Mouse (Mus musculus) lung, embryonic 14.5 days (tissue): Measurements from ENCODE around the gene Grin3b. TPM values are rescaled to one million over a fixed set of nuclear protein-coding genes. Genes with fewer than 3 reads are reported as not detected.

ENCODE experiments used
- ATAC-seq: fragments of 200-750 bp; cut with Nextera tagmentation; 2 replicates; pipeline ENCODE4 v1.8.0; 2017; ENCODE audit warnings: mild to moderate bottlenecking, moderate TSS enrichment, moderate library complexity; ENCODE audit not compliant: insufficient read depth
- DNase-seq: peaks from one replicate; pipeline ENCODE4 v3.0.0-alpha.2; 2015
- H3K27ac ChIP-seq: fragments of 300-500 bp; sonication (generic); 2 replicates; pipeline ENCODE4 v1.5.1; 2014; ENCODE audit warnings: low read depth, mild to moderate bottlenecking, moderate library complexity
- H3K27me3 ChIP-seq: fragments of 300-500 bp; sonication (generic); 2 replicates; pipeline ENCODE4 v1.6.1; 2014; ENCODE audit warnings: low read length, control low read depth; ENCODE audit not compliant: insufficient read depth
- H3K36me3 ChIP-seq: fragments of 300-500 bp; sonication (generic); 2 replicates; pipeline ENCODE4 v1.6.1; 2014; ENCODE audit warnings: control low read depth; ENCODE audit not compliant: insufficient read depth
- H3K4me1 ChIP-seq: fragments of 300-500 bp; sonication (generic); 2 replicates; pipeline ENCODE4 v1.6.1; 2014; ENCODE audit warnings: antibody characterized with exemption, control low read depth; ENCODE audit not compliant: insufficient read depth
- H3K4me2 ChIP-seq: fragments of 300-500 bp; sonication (generic); 2 replicates; pipeline ENCODE4 v1.6.1; 2014; ENCODE audit warnings: mild to moderate bottlenecking
- H3K4me3 ChIP-seq: fragments of 300-500 bp; sonication (generic); 2 replicates; pipeline ENCODE4 v1.5.1; 2014; ENCODE audit warnings: low read depth, low read length
- H3K9ac ChIP-seq: fragments of 300-500 bp; sonication (generic); 2 replicates; pipeline ENCODE4 v1.6.1; 2014
- H3K9me3 ChIP-seq: fragments of 300-500 bp; sonication (generic); 2 replicates; pipeline ENCODE4 v1.6.1; 2016; ENCODE audit warnings: low read depth, low read length, control low read depth
- CTCF ChIP-seq: IDR thresholded peaks from 2 replicates; pipeline ENCODE4 v1.5.1; 2016; ENCODE audit warnings: antibody characterized with exemption, low read depth
- WGBS: fragments of 180-500 bp; shearing (Covaris S2); extraction: QIAGEN DNeasy Blood & Tissue Kit; methylation state at CpG from one replicate; pipeline ENCODE4 v1.1.7; 2014; 5-methylcytosine and 5-hydroxymethylcytosine counted together
- polyA plus RNA-seq: library from polyadenylated mRNA; unstranded; fragments of >200 nt; fragmentation: Nextera tagmentation; extraction: Ambion mirVana; gene quantifications from 2 replicates; pipeline ENCODE4 v1.2.1, GENCODE M21; 2014

Grin3b gene
- polyA plus RNA-seq, 1 experiment from 2014 or later, result 0.41 TPM

DNA sequence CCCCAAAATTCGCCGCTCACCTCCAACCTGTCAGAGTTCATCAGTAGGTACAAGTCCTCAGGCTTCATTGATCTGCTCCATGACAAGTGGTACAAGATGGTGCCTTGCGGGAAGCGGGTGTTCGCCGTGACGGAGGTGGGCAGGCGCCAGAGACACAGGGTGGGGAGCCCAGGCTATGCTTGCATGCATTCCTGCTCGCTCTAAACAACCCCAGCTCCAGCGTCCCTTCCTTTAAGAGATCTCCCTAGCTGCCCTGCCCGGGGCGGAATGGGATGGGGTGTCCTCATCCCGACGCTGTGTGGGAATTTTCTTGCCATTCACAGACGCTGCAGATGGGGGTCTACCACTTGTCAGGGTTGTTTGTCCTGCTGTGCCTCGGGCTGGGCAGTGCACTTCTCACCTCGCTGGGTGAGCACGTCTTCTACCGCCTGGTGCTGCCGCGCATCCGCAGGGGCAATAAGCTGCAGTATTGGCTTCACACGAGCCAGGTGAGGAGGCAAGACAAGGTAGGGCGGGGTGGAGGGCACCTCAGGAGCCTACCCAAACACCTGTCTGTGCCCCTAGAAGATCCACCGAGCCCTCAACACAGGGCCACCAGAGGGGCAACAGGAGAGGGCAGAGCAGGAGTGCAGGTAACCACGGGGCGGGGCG is 5.7 kb downstream of the Grin3b start:
- peaks cover 61% of the 10 kb centered on the region for H3K36me3 ChIP-seq
- peaks cover 8% of the 10 kb centered on the region for H3K27me3 ChIP-seq
- WGBS, result 84% methylated on average over 28 of the region's 28 CpGs
- H3K9ac ChIP-seq, result no peak overlapping the region
- H3K4me2 ChIP-seq, result no peak overlapping the region
- H3K27ac ChIP-seq, result no peak overlapping the region
- no peaks in the 10 kb centered on the region for H3K9me3 ChIP-seq
- H3K4me1 ChIP-seq, result no peaks in the 10 kb centered on the region
- TF ChIP-seq CTCF, result no peak
- no peak overlapping the region for H3K4me3 ChIP-seq
- DNase-seq, result no peak
- no peak for ATAC-seq

DNA sequence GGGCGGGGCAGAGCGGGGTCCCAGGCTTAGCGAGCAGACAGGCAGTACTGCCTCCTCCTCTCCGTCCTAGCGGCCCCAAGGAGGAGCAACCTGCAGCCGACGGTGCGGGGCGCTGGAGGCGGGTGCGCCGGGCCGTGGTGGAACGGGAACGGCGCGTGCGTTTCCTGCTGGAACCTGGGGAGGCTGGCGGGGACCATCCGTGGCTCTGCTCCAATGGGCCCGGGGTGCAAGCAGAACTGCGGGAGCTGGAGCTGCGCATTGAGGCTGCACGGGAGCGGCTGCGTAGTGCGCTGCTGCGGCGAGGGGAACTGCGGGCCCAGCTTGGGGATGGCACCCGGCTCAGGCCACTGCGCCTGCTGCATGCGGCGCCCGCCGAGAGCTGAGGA is 6.2 kb downstream of the Grin3b start:
- DNase-seq (no peak), ATAC-seq (no peak)
- H3K4me3 ChIP-seq, result no peak overlapping the region
- no peaks in the 10 kb centered on the region for H3K4me1 ChIP-seq
- no peak for TF ChIP-seq CTCF
- 73% methylated on average over 36 of the region's 36 CpGs for WGBS
- no peak overlapping the region for H3K9ac ChIP-seq
- peaks cover 3% of the 10 kb centered on the region; the same call in 1 of the 2 replicates for H3K27me3 ChIP-seq
- no peaks in the 10 kb centered on the region for H3K9me3 ChIP-seq
- no peak overlapping the region for H3K27ac ChIP-seq
- peaks cover 63% of the 10 kb centered on the region for H3K36me3 ChIP-seq
- H3K4me2 ChIP-seq, result no peak overlapping the region

DNA sequence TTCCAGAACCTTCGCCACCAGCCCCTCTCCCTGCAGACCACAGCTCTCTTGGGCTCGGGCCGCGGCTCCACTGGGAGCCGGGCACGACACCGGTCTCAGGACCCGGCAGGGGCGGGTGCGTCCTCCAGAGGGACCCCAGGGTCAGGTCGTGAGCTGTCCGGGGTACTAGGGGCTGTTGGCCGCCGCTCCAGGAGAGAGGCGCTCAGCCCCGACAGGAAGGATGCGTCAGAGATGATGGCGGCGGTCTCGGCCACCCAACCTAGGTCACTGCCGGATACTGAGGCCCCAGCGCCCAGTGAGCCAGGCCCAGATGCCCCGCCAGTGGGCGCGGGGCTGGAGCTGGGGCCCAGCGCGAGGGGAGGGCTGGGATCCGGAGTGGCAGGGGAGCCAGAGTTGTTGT is 6.8 kb downstream of the Grin3b start:
- no peak overlapping the region for H3K4me2 ChIP-seq
- ATAC-seq (no peak), DNase-seq (no peak)
- H3K4me3 ChIP-seq, result no peak overlapping the region
- H3K27ac ChIP-seq, result no peak overlapping the region
- WGBS, result 82% methylated on average over 28 of the region's 28 CpGs
- peaks cover under 1% of the 10 kb centered on the region; the same call in 1 of the 2 replicates for H3K4me1 ChIP-seq
- no peak for TF ChIP-seq CTCF
- no peak overlapping the region for H3K9ac ChIP-seq
- H3K27me3 ChIP-seq, result no peaks in the 10 kb centered on the region
- H3K36me3 ChIP-seq, result peaks cover 64% of the 10 kb centered on the region
- no peaks in the 10 kb centered on the region for H3K9me3 ChIP-seq

DNA sequence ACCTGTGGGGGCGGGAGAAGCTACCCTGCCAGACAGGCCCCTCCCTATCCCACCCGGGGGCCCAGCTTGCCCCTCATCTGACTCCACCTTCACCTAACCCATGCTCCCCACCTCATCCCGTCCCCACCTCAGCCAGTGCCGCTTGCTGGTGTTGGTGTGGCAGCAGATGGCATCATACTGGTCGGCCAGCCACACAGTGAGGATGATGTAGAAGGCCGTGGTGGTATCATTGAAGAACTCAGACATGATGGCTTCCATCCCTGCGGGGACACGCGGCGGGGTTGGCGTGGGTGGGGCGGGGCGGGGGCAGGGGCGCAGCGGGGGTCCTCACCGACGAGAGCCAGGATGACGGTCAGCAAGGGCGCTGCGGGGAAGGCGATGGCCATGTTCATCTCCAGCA is 7.5 kb downstream of the Grin3b start:
- H3K4me2 ChIP-seq, result no peak overlapping the region
- no peak for DNase-seq
- H3K27ac ChIP-seq, result no peak overlapping the region
- H3K9ac ChIP-seq, result no peak overlapping the region
- ATAC-seq, result no peak
- TF ChIP-seq CTCF, result no peak
- no peaks in the 10 kb centered on the region for H3K9me3 ChIP-seq
- no peaks in the 10 kb centered on the region for H3K27me3 ChIP-seq
- peaks cover 6% of the 10 kb centered on the region; the same call in 1 of the 2 replicates for H3K4me1 ChIP-seq
- peaks cover 67% of the 10 kb centered on the region for H3K36me3 ChIP-seq
- WGBS, result 91% methylated on average over 21 of the region's 21 CpGs
- H3K4me3 ChIP-seq, result no peak overlapping the region

DNA sequence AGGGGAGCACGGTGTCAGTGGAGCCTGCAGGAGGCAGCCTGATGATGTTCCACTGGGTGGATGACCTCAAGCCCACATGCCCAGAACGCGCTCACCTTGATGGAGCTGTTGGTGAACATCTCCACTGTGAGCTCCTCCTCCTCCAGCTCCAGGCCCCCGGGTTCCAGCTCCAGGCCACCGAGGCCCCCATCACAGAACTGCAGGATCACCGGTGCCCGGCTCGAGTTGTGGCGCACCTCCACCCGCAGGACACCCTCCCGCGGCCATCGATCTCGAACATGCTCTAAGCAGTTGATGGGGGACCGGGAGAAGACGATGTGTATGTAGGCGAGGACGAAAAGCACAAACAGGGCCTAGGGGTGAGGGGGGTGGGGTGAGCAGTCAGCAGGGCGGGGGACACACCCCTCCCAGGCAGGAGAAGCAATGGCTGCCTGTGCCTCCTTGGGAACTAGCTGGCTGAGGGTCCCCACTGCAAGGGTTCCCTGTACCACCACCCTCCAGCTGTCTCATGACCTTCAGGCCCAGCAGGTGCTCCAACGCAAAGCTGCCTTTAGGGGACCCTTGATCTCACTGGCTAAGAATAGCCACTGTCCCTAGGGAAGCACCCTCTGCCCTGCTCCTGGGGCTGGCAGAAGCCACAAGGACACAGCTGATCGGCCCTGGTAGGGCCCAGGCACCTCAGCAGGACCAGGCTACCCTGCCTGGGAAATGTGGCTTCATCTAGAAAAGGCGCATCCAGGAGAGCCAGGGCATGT is 9.1 kb downstream of the Grin3b start:
- Histone ChIP-seq H3K27me3 (no peaks in the 10 kb centered on the region), H3K36me3 (peaks cover 67% of the 10 kb centered on the region), H3K9me3 (no peaks in the 10 kb centered on the region), H3K4me3 (no peak overlapping the region), H3K4me1 (peaks cover 7% of the 10 kb centered on the region; the same call in 1 of the 2 replicates), H3K4me2 (no peak overlapping the region), H3K9ac (no peak overlapping the region), H3K27ac (no peak overlapping the region)
- TF ChIP-seq CTCF, result no peak
- DNase-seq, result no peak
- WGBS, result 93% methylated on average over 22 of the region's 22 CpGs
- ATAC-seq, result no peak

DNA sequence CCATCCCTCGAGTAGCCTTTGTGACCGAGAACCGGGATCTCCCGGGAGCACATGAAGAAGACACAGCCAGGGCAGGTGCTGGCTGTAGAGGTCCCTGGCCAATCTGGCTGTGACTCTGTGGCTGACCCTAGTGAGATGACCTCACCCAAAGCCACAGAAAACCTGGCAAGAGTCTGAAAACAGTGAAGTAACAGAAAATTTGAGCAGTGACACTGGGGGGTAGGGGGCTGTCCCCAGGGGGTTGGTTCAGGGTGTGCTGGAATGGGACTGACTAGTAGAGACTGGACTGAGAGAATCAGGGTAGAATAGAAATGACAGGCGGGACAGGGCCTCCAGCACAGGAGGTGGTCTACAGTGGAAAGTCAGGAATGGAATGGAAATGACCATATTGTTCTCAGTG is 12.7 kb downstream of the Grin3b start:
- Histone ChIP-seq H3K9ac (peak overlapping the region; percentile 89), H3K9me3 (no peaks in the 10 kb centered on the region), H3K4me3 (peak overlapping the region; percentile 85), H3K36me3 (peaks cover 34% of the 10 kb centered on the region), H3K27me3 (no peaks in the 10 kb centered on the region), H3K4me1 (peaks cover 23% of the 10 kb centered on the region), H3K27ac (0 out of 2 replicates have a peak overlapping the region, but pooled peaks have one; percentile 99), H3K4me2 (peak overlapping the region; percentile 76)
- ATAC-seq (no peak), DNase-seq (no peak)
- 65% methylated on average over 5 of the region's 5 CpGs for WGBS
- TF ChIP-seq CTCF, result no peak

DNA sequence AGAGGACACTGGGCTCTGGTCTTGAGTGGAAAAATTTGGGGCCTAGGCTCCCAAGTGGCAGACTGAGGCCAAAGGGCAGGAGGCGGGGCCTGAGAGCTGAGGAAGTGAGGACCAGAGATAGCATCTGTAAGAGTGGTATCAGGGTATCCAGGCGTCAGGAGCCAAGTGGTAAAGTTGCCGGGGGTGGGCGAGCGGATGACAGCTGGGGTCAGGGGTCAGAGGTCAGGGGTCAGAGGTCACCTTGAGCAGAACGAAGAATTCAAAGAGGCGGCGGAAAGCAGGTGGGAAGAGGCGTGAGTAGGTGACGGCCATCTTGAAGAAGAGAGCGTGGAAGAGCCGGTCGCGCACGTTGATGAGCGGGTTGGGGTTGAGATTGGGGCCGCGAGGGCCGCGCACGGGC is 13.2 kb downstream of the Grin3b start:
- peaks cover 29% of the 10 kb centered on the region for H3K36me3 ChIP-seq
- WGBS, result under 1% methylated on average over 21 of the region's 21 CpGs
- ATAC-seq, result no peak
- no peak for TF ChIP-seq CTCF
- H3K4me3 ChIP-seq, result peak overlapping the region; percentile 85
- H3K4me1 ChIP-seq, result peaks cover 23% of the 10 kb centered on the region
- H3K9ac ChIP-seq, result peak overlapping the region; percentile 89
- DNase-seq, result peak; percentile 63
- H3K27me3 ChIP-seq, result no peaks in the 10 kb centered on the region
- H3K27ac ChIP-seq, result peak overlapping the region; percentile 99
- H3K4me2 ChIP-seq, result peak overlapping the region; percentile 76
- no peaks in the 10 kb centered on the region for H3K9me3 ChIP-seq
